Mouse (Mus musculus) CH12.LX (cell line): ENCODE data around the gene Myo3b.

Source experiments
- CTCF ChIP-seq, 2 experiments: IDR thresholded peaks in 1 of 2; conservative IDR thresholded peaks in 1 of 2; 2 replicates each; pipeline ENCODE4 v1.5.1; 2011 to 2012; ENCODE audit warnings: low read depth in 2 of 2, low read length in 2 of 2, improper control_type of control experiment in 1 of 2, inconsistent platforms in 1 of 2, mild to moderate bottlenecking in 1 of 2, moderate library complexity in 1 of 2
- ELF1 ChIP-seq: IDR thresholded peaks from 2 replicates; pipeline ENCODE4 v1.6.1; 2014; ENCODE audit warnings: low read depth, mild to moderate bottlenecking, inconsistent platforms, low read length, improper control_type of control experiment
- EP300 ChIP-seq: IDR thresholded peaks from 2 replicates; pipeline ENCODE4 v1.6.1; 2011; ENCODE audit warnings: low read length, improper control_type of control experiment
- MAFK ChIP-seq: IDR thresholded peaks from 2 replicates; pipeline ENCODE4 v1.6.1; 2011; ENCODE audit warnings: low read length, improper control_type of control experiment; ENCODE audit not compliant: insufficient replicate concordance
- MAX ChIP-seq: IDR thresholded peaks from 2 replicates; pipeline ENCODE4 v1.6.1; 2011; ENCODE audit warnings: low read length, improper control_type of control experiment
- MXI1 ChIP-seq: IDR thresholded peaks from 2 replicates; pipeline ENCODE4 v1.6.1; 2011; ENCODE audit warnings: mild to moderate bottlenecking, low read depth, low read length, improper control_type of control experiment
- POLR2A ChIP-seq: IDR thresholded peaks from 2 replicates; pipeline ENCODE4 v1.6.1; 2011; ENCODE audit warnings: low read depth, mild to moderate bottlenecking, improper control_type of control experiment, low read length
- SIN3A ChIP-seq: IDR thresholded peaks from 2 replicates; pipeline ENCODE4 v1.6.1; 2012; ENCODE audit warnings: low read length, improper control_type of control experiment, inconsistent platforms
- SMC3 ChIP-seq: IDR thresholded peaks from 2 replicates; pipeline ENCODE4 v1.6.1; 2011; ENCODE audit warnings: low read depth, low read length, improper control_type of control experiment
- UBTF ChIP-seq: IDR thresholded peaks from 2 replicates; pipeline ENCODE4 v1.6.1; 2012; ENCODE audit warnings: low read depth, mild to moderate bottlenecking, inconsistent platforms, low read length, improper control_type of control experiment, moderate library complexity
- ZC3H11A ChIP-seq: IDR thresholded peaks from 2 replicates; pipeline ENCODE4 v1.6.1; 2012; ENCODE audit warnings: low read depth, mild to moderate bottlenecking, inconsistent platforms, low read length, improper control_type of control experiment
- ZKSCAN1 ChIP-seq: IDR thresholded peaks from 2 replicates; pipeline ENCODE4 v1.6.1; 2012; ENCODE audit warnings: low read depth, inconsistent platforms, low read length, improper control_type of control experiment, borderline replicate concordance

DNA sequence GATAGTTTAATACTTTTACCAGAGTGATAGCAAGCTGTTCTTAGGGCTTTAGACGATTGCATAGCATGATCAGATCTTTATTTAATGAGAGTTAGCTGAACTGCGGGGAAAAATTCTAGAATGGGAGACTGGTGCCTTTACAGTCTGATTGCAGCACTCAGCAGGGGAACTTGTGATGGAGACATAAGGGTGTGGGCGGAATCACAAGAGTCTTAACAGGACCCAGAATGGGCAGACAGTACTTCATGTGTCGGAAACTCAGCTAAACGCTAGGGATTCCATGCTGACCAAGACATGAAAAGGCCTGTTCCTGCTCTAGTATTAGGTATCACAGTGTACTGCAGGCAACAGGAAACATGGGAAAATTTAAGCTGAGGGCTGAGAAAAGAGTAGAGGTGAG lies 13.2 kb upstream of the Myo3b start:
- TF ChIP-seq POLR2A = no peak
- no peak for TF ChIP-seq MXI1
- TF ChIP-seq CTCF (conservative IDR thresholded peaks at IDR 0.05 in 1 of 2, IDR thresholded peaks at IDR 0.05 in 1 of 2; ENCODE audit: low read depth in 2 of 2, low read length in 2 of 2) = no peak
- TF ChIP-seq MAX = no peak
- no peak for TF ChIP-seq ZC3H11A
- no peak for TF ChIP-seq MAFK
- no peak for TF ChIP-seq SMC3
- no peak for TF ChIP-seq ZKSCAN1
- TF ChIP-seq ELF1 = no peak
- no peak for TF ChIP-seq EP300
- TF ChIP-seq SIN3A = no peak
- no peak for TF ChIP-seq UBTF
